Comparison of ENCODE assay signal across 7 mouse cellular contexts in genomic region chr10:43540442-43541152, GRCm38 (mm10). TPM values are rescaled to one million over a fixed set of nuclear protein-coding genes. Genes with fewer than 3 reads are reported as not detected.
DNase-seq lines count a peak whose midpoint lies in the region; ATAC-seq lines count a peak whose summit lies in the region.

1700021F05Rik (minus strand) TSS chr10:43540994.

- H3K9me3 ChIP-seq in limb, embryonic 10.5 days (replicated peaks) = no peaks in the 10 kb centered on the region
- H3K9me3 ChIP-seq in midbrain, embryonic 13.5 days = no peaks in the 10 kb centered on the region

- peak within 1 kb of the TSS; percentile 73 for H3K4me2 ChIP-seq in midbrain, embryonic 13.5 days (replicated peaks)

- WGBS in limb, embryonic 10.5 days = under 1% methylated on average over 56 of the region's 56 CpGs
- under 1% methylated on average over 52 of the region's 56 CpGs for WGBS in midbrain, embryonic 13.5 days

- DNase-seq in adrenal gland, adult 8-10 months = peak; percentile 92
- DNase-seq in embryo, embryonic 9.5 days (ENCODE audit: extremely low spot score) = peak; percentile 98
- DNase-seq in kidney, adult 11 months = peak; percentile 94
- peak; percentile 99 for DNase-seq in limb, embryonic 10.5 days (ENCODE audit: low spot score)
- DNase-seq in spleen, adult 12 weeks (ENCODE audit: low spot score) = peak; percentile 90

- peak within 1 kb of the TSS; percentile 67 for H3K4me3 ChIP-seq in limb, embryonic 10.5 days
- peak within 1 kb of the TSS; percentile 72 for H3K4me3 ChIP-seq in midbrain, embryonic 13.5 days (replicated peaks)

- H3K27me3 ChIP-seq in limb, embryonic 10.5 days (ENCODE audit: low read depth, poor library complexity, severe bottlenecking) = no peaks in the 10 kb centered on the region
- no peaks in the 10 kb centered on the region for H3K27me3 ChIP-seq in midbrain, embryonic 13.5 days

- peak within 1 kb of the TSS; percentile 86 for H3K9ac ChIP-seq in midbrain, embryonic 13.5 days (replicated peaks)

- H3K4me1 ChIP-seq in limb, embryonic 10.5 days = peaks cover 18% of the 10 kb centered on the region
- H3K4me1 ChIP-seq in midbrain, embryonic 13.5 days (replicated peaks) = peaks cover 15% of the 10 kb centered on the region

- ATAC-seq in granulocyte monocyte progenitor cell, adult 5-6 weeks (replicated peaks; ENCODE audit: poor library complexity, severe bottlenecking) = peak; percentile 99
- peak; percentile 100 for ATAC-seq in midbrain, embryonic 13.5 days

- peak within 1 kb of the TSS; percentile 87 for H3K27ac ChIP-seq in limb, embryonic 10.5 days
- H3K27ac ChIP-seq in midbrain, embryonic 13.5 days = peak within 1 kb of the TSS; percentile 59

- peaks cover 10% of the 10 kb centered on the region for H3K36me3 ChIP-seq in limb, embryonic 10.5 days
- H3K36me3 ChIP-seq in midbrain, embryonic 13.5 days = peaks cover 10% of the 10 kb centered on the region

RNA-seq across cellular contexts. Expression of gene 1700021F05Rik, which starts in this region (rescaled TPM):
- 10 to 100 TPM; 53.1 to 61.9 (median 54.2) TPM for total RNA-seq in adrenal gland, adult 8-10 months (2022)
- total RNA-seq in granulocyte monocyte progenitor cell, adult 5-6 weeks (2014; fragmentation: Nextera tagmentation) = 25.9 and 52.7 TPM in 2 replicates
- 52.1 and 76.1 TPM in 2 replicates for total RNA-seq in granulocyte monocyte progenitor cell, adult 5-6 weeks (2017)
- polyA plus RNA-seq in limb, embryonic 10.5 days (2016; fragmentation: Nextera tagmentation; extraction: Ambion mirVana) = 59.7 and 63.5 TPM in 2 replicates
- polyA plus RNA-seq in midbrain, embryonic 13.5 days (2015; fragmentation: Nextera tagmentation; extraction: Ambion mirVana) = 68.4 and 70.7 TPM in 2 replicates

Comparison
In these comparisons a context has a peak if more than half of its experiments do, and no peak if none do; other contexts are left out.
1. Peak in every context shown above with its lines: DNase-seq, ATAC-seq, H3K4me3 ChIP-seq and H3K27ac ChIP-seq.